Mouse (Mus musculus): ENCODE measurements at regions not wholly inside any gene's neighbourhood (a gene's known extent, or its start where the extent isn't known, plus 50 kb on each side); places are given as distances from the start of the nearest gene placed in this dataset.

- H3K4me2 ChIP-seq: no peak overlapping the region
- no peak overlapping the region for H3K27ac ChIP-seq (replicated peaks)
- H3K9ac ChIP-seq: no peak overlapping the region
- H3K4me1 ChIP-seq (replicated peaks): no peaks in the 10 kb centered on the region
- H3K27me3 ChIP-seq: no peaks in the 10 kb centered on the region
- no peak for ATAC-seq (ENCODE audit: insufficient read depth)
- H3K9me3 ChIP-seq (replicated peaks): no peaks in the 10 kb centered on the region
- H3K4me3 ChIP-seq (replicated peaks): no peak overlapping the region
- 18% methylated on average over 7 of the region's 7 CpGs for WGBS (ENCODE audit: insufficient replicate concordance)
- H3K36me3 ChIP-seq (replicated peaks): no peaks in the 10 kb centered on the region
Observed at GRCm38 (mm10) chr9:50430147-50430546, 64.2 kb upstream of the Plet1 start.

GRCm38 (mm10) chr9:50433525-50433924, 60.8 kb upstream of the Plet1 start:
- Histone ChIP-seq H3K27ac (replicated peaks) (no peak overlapping the region), H3K9ac (no peak overlapping the region), H3K4me3 (replicated peaks) (no peak overlapping the region), H3K27me3 (no peaks in the 10 kb centered on the region), H3K36me3 (replicated peaks) (no peaks in the 10 kb centered on the region), H3K9me3 (replicated peaks) (no peaks in the 10 kb centered on the region), H3K4me1 (replicated peaks) (no peaks in the 10 kb centered on the region), H3K4me2 (no peak overlapping the region)
- WGBS (ENCODE audit: insufficient replicate concordance): 55% methylated on average over 4 of the region's 4 CpGs
- no peak for ATAC-seq (ENCODE audit: insufficient read depth)

- Histone ChIP-seq H3K9me3 (replicated peaks) (no peaks in the 10 kb centered on the region), H3K27me3 (no peaks in the 10 kb centered on the region), H3K9ac (no peak overlapping the region), H3K4me2 (no peak overlapping the region), H3K27ac (replicated peaks) (no peak overlapping the region), H3K4me1 (replicated peaks) (no peaks in the 10 kb centered on the region), H3K36me3 (replicated peaks) (no peaks in the 10 kb centered on the region), H3K4me3 (replicated peaks) (no peak overlapping the region)
- no peak for ATAC-seq (ENCODE audit: insufficient read depth)
- 54% methylated on average over 4 of the region's 4 CpGs for WGBS (ENCODE audit: insufficient replicate concordance)
Observed at GRCm38 (mm10) chr9:50433978-50434377, 60.3 kb upstream of the Plet1 start.

GRCm38 (mm10) chr9:50437830-50438722, 56.2 kb upstream of the Plet1 start:
- H3K36me3 ChIP-seq (replicated peaks): no peaks in the 10 kb centered on the region
- H3K4me3 ChIP-seq (replicated peaks): no peak overlapping the region
- peak overlapping the region; percentile 52 for H3K4me2 ChIP-seq
- H3K9me3 ChIP-seq (replicated peaks): no peaks in the 10 kb centered on the region
- H3K9ac ChIP-seq: no peak overlapping the region
- H3K27me3 ChIP-seq: no peaks in the 10 kb centered on the region
- no peak for ATAC-seq (ENCODE audit: insufficient read depth)
- no peaks in the 10 kb centered on the region for H3K4me1 ChIP-seq (replicated peaks)
- no peak overlapping the region for H3K27ac ChIP-seq (replicated peaks)
- WGBS (ENCODE audit: insufficient replicate concordance): 14% methylated on average over 17 of the region's 17 CpGs

- Histone ChIP-seq H3K36me3 (replicated peaks) (no peaks in the 10 kb centered on the region), H3K9ac (no peak overlapping the region), H3K27ac (replicated peaks) (no peak overlapping the region), H3K4me3 (replicated peaks) (no peak overlapping the region), H3K4me1 (replicated peaks) (no peaks in the 10 kb centered on the region), H3K4me2 (no peak overlapping the region), H3K27me3 (no peaks in the 10 kb centered on the region), H3K9me3 (replicated peaks) (no peaks in the 10 kb centered on the region)
- no peak for ATAC-seq (ENCODE audit: insufficient read depth)
- 46% methylated on average over 7 of the region's 7 CpGs for WGBS (ENCODE audit: insufficient replicate concordance)
Observed at GRCm38 (mm10) chr9:50438738-50439137, 55.6 kb upstream of the Plet1 start.

- H3K4me1 ChIP-seq (replicated peaks): no peaks in the 10 kb centered on the region
- ATAC-seq (ENCODE audit: insufficient read depth): no peak
- H3K4me3 ChIP-seq (replicated peaks): no peak overlapping the region
- no peaks in the 10 kb centered on the region for H3K36me3 ChIP-seq (replicated peaks)
- no peaks in the 10 kb centered on the region for H3K27me3 ChIP-seq
- 49% methylated on average over 3 of the region's 3 CpGs for WGBS (ENCODE audit: insufficient replicate concordance)
- H3K9ac ChIP-seq: no peak overlapping the region
- H3K4me2 ChIP-seq: no peak overlapping the region
- no peaks in the 10 kb centered on the region for H3K9me3 ChIP-seq (replicated peaks)
- H3K27ac ChIP-seq (replicated peaks): no peak overlapping the region
Observed at GRCm38 (mm10) chr9:50440222-50440621, 54.1 kb upstream of the Plet1 start.

- no peaks in the 10 kb centered on the region for H3K27me3 ChIP-seq
- H3K27ac ChIP-seq (replicated peaks): no peak overlapping the region
- ATAC-seq (ENCODE audit: insufficient read depth): no peak
- H3K4me1 ChIP-seq (replicated peaks): no peaks in the 10 kb centered on the region
- H3K36me3 ChIP-seq (replicated peaks): no peaks in the 10 kb centered on the region
- no peak overlapping the region for H3K4me3 ChIP-seq (replicated peaks)
- WGBS (ENCODE audit: insufficient replicate concordance): 56% methylated on average over 2 of the region's 2 CpGs
- no peak overlapping the region for H3K9ac ChIP-seq
- no peaks in the 10 kb centered on the region for H3K9me3 ChIP-seq (replicated peaks)
- no peak overlapping the region for H3K4me2 ChIP-seq
Observed at GRCm38 (mm10) chr9:50440689-50441088, 53.6 kb upstream of the Plet1 start.

- H3K4me3 ChIP-seq (replicated peaks): no peak overlapping the region
- H3K9me3 ChIP-seq (replicated peaks): no peaks in the 10 kb centered on the region
- ATAC-seq (ENCODE audit: insufficient read depth): no peak
- H3K4me2 ChIP-seq: no peak overlapping the region
- no peaks in the 10 kb centered on the region for H3K27me3 ChIP-seq
- WGBS (ENCODE audit: insufficient replicate concordance): 48% methylated on average over 23 of the region's 23 CpGs
- no peak overlapping the region for H3K9ac ChIP-seq
- H3K36me3 ChIP-seq (replicated peaks): no peaks in the 10 kb centered on the region
- no peak overlapping the region for H3K27ac ChIP-seq (replicated peaks)
- no peaks in the 10 kb centered on the region for H3K4me1 ChIP-seq (replicated peaks)
Observed at GRCm38 (mm10) chr9:50443708-50444463, 50.4 kb upstream of the Plet1 start.
